ENCODE assay signal across 12 mouse cellular contexts in the genomic region with DNA sequence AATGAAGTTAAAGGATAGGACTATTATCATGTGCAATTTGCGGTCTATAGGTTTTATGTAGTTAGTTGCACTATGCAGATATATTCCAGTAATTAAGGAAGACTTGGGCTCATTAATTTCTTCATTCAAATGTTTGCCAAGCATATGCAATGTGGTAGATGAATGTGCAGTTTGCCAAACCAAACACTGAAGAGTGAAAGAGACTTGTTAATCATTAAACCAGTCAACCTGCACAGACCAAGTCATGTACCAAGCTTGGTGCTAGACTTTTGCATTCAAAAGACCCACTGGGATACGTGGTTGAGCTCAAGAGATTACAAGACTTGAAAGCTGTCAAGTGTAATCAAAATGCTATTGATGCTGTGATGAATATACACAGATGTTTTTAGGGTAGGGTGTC. TPM values are rescaled to one million over a fixed set of nuclear protein-coding genes. Genes with fewer than 3 reads are reported as not detected.
A peak's percentile ranks its signal among the peaks of the same experiment; 100 is the strongest.
DNase-seq lines count a peak whose midpoint lies in the region; ATAC-seq and TF ChIP-seq lines count a peak whose summit lies in the region.
"Had no signal": no experiment of that assay in that cellular context is flagged by ENCODE, and none has a peak within 500 bp of the region (broad histone marks: within the 10 kb centered on the region; RNA-seq: fewer than 3 reads in every experiment).

No protein-coding gene starts in this region.

- H3K4me1 ChIP-seq in hindbrain, embryonic 10.5 days (replicated peaks) = peaks cover 5% of the 10 kb centered on the region; the same call in 1 of the 2 replicates
- H3K4me1 ChIP-seq in hindbrain, embryonic 12.5 days = no peaks in the 10 kb centered on the region
- H3K4me1 ChIP-seq in megakaryocyte, embryonic 14.5 days = peaks cover 47% of the 10 kb centered on the region
- no peaks in the 10 kb centered on the region for H3K4me1 ChIP-seq in intestine, postnatal 0 days (replicated peaks; ENCODE audit: control insufficient read depth, insufficient read depth, low read length)
- no peaks in the 10 kb centered on the region for H3K4me1 ChIP-seq in stomach, embryonic 14.5 days (ENCODE audit: control insufficient read depth, insufficient read depth, low read length)

- H3K27ac ChIP-seq in hindbrain, embryonic 10.5 days = peak overlapping the region; percentile 98; the same call in 1 of the 2 replicates
- H3K27ac ChIP-seq in hindbrain, embryonic 12.5 days = no peak overlapping the region
- H3K27ac ChIP-seq in intestine, postnatal 0 days (ENCODE audit: low read depth, low read length) = peak overlapping the region; percentile 96; the same call in 1 of the 2 replicates
- H3K27ac ChIP-seq in stomach, embryonic 14.5 days (ENCODE audit: low read length) = peak overlapping the region; percentile 93; the same call in 1 of the 2 replicates

- H3K9ac ChIP-seq in hindbrain, embryonic 12.5 days = no peak overlapping the region
- H3K9ac ChIP-seq in intestine, postnatal 0 days (ENCODE audit: low read depth, low read length) = no peak overlapping the region
- no peak overlapping the region for H3K9ac ChIP-seq in stomach, embryonic 14.5 days (replicated peaks; ENCODE audit: low read depth, low read length)

- no peak for ATAC-seq in hindbrain, embryonic 12.5 days (ENCODE audit: low FRiP score)
- ATAC-seq in megakaryocyte, adult 5-6 weeks (ENCODE audit: poor library complexity, severe bottlenecking) = no peak
- ATAC-seq in intestine, postnatal 0 days = no peak
- ATAC-seq in stomach, embryonic 14.5 days (ENCODE audit: insufficient number of reproducible peaks, insufficient read depth, low FRiP score, low read depth) = peak; percentile 15; the same call in 1 of the 2 replicates

- no peaks in the 10 kb centered on the region for H3K9me3 ChIP-seq in hindbrain, embryonic 10.5 days
- H3K9me3 ChIP-seq in hindbrain, embryonic 12.5 days (replicated peaks) = no peaks in the 10 kb centered on the region
- no peaks in the 10 kb centered on the region for H3K9me3 ChIP-seq in megakaryocyte, embryonic 14.5 days
- H3K9me3 ChIP-seq in intestine, postnatal 0 days (ENCODE audit: control insufficient read depth) = no peaks in the 10 kb centered on the region
- no peaks in the 10 kb centered on the region for H3K9me3 ChIP-seq in stomach, embryonic 14.5 days (ENCODE audit: control insufficient read depth, low read depth, low read length)

- H3K27me3 ChIP-seq in hindbrain, embryonic 10.5 days (ENCODE audit: insufficient read depth, poor library complexity, severe bottlenecking) = peaks cover 7% of the 10 kb centered on the region; the same call in 1 of the 2 replicates
- no peaks in the 10 kb centered on the region for H3K27me3 ChIP-seq in hindbrain, embryonic 12.5 days
- no peaks in the 10 kb centered on the region for H3K27me3 ChIP-seq in megakaryocyte, embryonic 14.5 days (replicated peaks)
- no peaks in the 10 kb centered on the region for H3K27me3 ChIP-seq in intestine, postnatal 0 days (replicated peaks; ENCODE audit: control insufficient read depth, insufficient read depth, low read length)
- no peaks in the 10 kb centered on the region for H3K27me3 ChIP-seq in stomach, embryonic 14.5 days (ENCODE audit: control insufficient read depth, insufficient read depth, low read length)

- no peak overlapping the region for H3K4me2 ChIP-seq in hindbrain, embryonic 12.5 days (replicated peaks)
- H3K4me2 ChIP-seq in intestine, postnatal 0 days (replicated peaks; ENCODE audit: low read depth) = peak overlapping the region; percentile 54
- peak overlapping the region; percentile 15; the same call in 1 of the 2 replicates for H3K4me2 ChIP-seq in stomach, embryonic 14.5 days (replicated peaks; ENCODE audit: low read depth, low read length)

- TF ChIP-seq CTCF in intestine, postnatal 0 days (IDR thresholded peaks at IDR 0.05; ENCODE audit: low read depth) = no peak

- H3K36me3 ChIP-seq in hindbrain, embryonic 10.5 days = no peaks in the 10 kb centered on the region
- H3K36me3 ChIP-seq in hindbrain, embryonic 12.5 days = no peaks in the 10 kb centered on the region
- H3K36me3 ChIP-seq in megakaryocyte, embryonic 14.5 days (replicated peaks; ENCODE audit: low read length) = peaks cover 29% of the 10 kb centered on the region
- peaks cover 8% of the 10 kb centered on the region; the same call in 1 of the 2 replicates for H3K36me3 ChIP-seq in intestine, postnatal 0 days (ENCODE audit: control insufficient read depth, insufficient read depth)
- no peaks in the 10 kb centered on the region for H3K36me3 ChIP-seq in stomach, embryonic 14.5 days (ENCODE audit: control insufficient read depth, insufficient read depth, low read length)

- WGBS in hindbrain, embryonic 10.5 days = 75% methylated on average over 2 of the region's 2 CpGs
- WGBS in hindbrain, embryonic 12.5 days = 72% methylated on average over 2 of the region's 2 CpGs
- WGBS in intestine, postnatal 0 days = 51% methylated on average over 2 of the region's 2 CpGs
- 63% methylated on average over 2 of the region's 2 CpGs for WGBS in stomach, embryonic 14.5 days

- H3K4me3 ChIP-seq in hindbrain, embryonic 10.5 days = no peak overlapping the region
- no peak overlapping the region for H3K4me3 ChIP-seq in hindbrain, embryonic 12.5 days
- peak overlapping the region; percentile 46 for H3K4me3 ChIP-seq in megakaryocyte, embryonic 14.5 days (replicated peaks)
- peak overlapping the region; percentile 69; the same call in 1 of the 2 replicates for H3K4me3 ChIP-seq in intestine, postnatal 0 days (ENCODE audit: low read depth, low read length)
- H3K4me3 ChIP-seq in stomach, embryonic 14.5 days (ENCODE audit: low read depth, low read length) = peak overlapping the region; percentile 53; the same call in 1 of the 2 replicates

- no peak for DNase-seq in hindbrain, embryonic 10.5 days (ENCODE audit: low spot score)
- DNase-seq in layer of hippocampus, postnatal 10 days (ENCODE audit: low spot score in 2 of 2) = no peak
- no peak for DNase-seq in right cerebral cortex, postnatal 10 days (ENCODE audit: low spot score in 2 of 2)

RNA-seq across cellular contexts. Expression of gene Pex7, which starts 0.6 kb away (rescaled TPM):
- 31.7 and 33.0 TPM in 2 replicates for polyA plus RNA-seq in hindbrain, embryonic 10.5 days (2016; fragmentation: Nextera tagmentation; extraction: Ambion mirVana)
- polyA plus RNA-seq in hindbrain, embryonic 12.5 days (2016; fragmentation: Nextera tagmentation; extraction: Ambion mirVana) = 29.3 and 30.1 TPM in 2 replicates
- polyA plus RNA-seq in megakaryocyte, embryonic 14.5 days (2012; ENCODE audit: insufficient read depth, low replicate concordance) = 8.1 TPM in 1 of 2 replicates, not detected in the other
- total RNA-seq in megakaryocyte, adult 5-6 weeks (2015) = 36.0 and 47.6 TPM in 2 replicates
- 13.5 and 19.5 TPM in 2 replicates for total RNA-seq in megakaryocyte, adult 5-6 weeks (2017)
- 61.7 and 63.8 TPM in 2 replicates for polyA plus RNA-seq in intestine, postnatal 0 days (2015; fragmentation: Nextera tagmentation; extraction: Ambion mirVana)
- 34.8 and 37.3 TPM in 2 replicates for polyA plus RNA-seq in stomach, embryonic 14.5 days (2014; fragmentation: Nextera tagmentation; extraction: Ambion mirVana)
- total RNA-seq in layer of hippocampus, postnatal 10 days (2021) = 10 to 100 TPM; 23.5 to 26.5 TPM

RNA-seq across cellular contexts. Expression of gene Map3k5, which starts 26.2 kb away (rescaled TPM):
- 0.46 and 0.55 TPM in 2 replicates for polyA plus RNA-seq in hindbrain, embryonic 10.5 days (2016; fragmentation: Nextera tagmentation; extraction: Ambion mirVana)
- 1.3 TPM in 2 replicates for polyA plus RNA-seq in hindbrain, embryonic 12.5 days (2016; fragmentation: Nextera tagmentation; extraction: Ambion mirVana)
- 1.2 and 1.3 TPM in 2 replicates for polyA plus RNA-seq in megakaryocyte, embryonic 14.5 days (2012; ENCODE audit: insufficient read depth, low replicate concordance)
- 25.4 and 37.0 TPM in 2 replicates for total RNA-seq in megakaryocyte, adult 5-6 weeks (2015)
- total RNA-seq in megakaryocyte, adult 5-6 weeks (2017) = 36.7 and 42.4 TPM in 2 replicates
- 1.5 and 1.8 TPM in 2 replicates for polyA plus RNA-seq in intestine, postnatal 0 days (2015; fragmentation: Nextera tagmentation; extraction: Ambion mirVana)
- polyA plus RNA-seq in stomach, embryonic 14.5 days (2014; fragmentation: Nextera tagmentation; extraction: Ambion mirVana) = 4.6 and 5.0 TPM in 2 replicates
- 10 to 100 TPM; 18.6 to 19.0 TPM for total RNA-seq in layer of hippocampus, postnatal 10 days (2021)

RNA-seq across cellular contexts. Expression of gene Slc35d3, which starts 56.8 kb away (rescaled TPM):
- 0.71 and 0.78 TPM in 2 replicates for polyA plus RNA-seq in hindbrain, embryonic 10.5 days (2016; fragmentation: Nextera tagmentation; extraction: Ambion mirVana)
- polyA plus RNA-seq in hindbrain, embryonic 12.5 days (2016; fragmentation: Nextera tagmentation; extraction: Ambion mirVana) = 0.79 and 0.93 TPM in 2 replicates
- 97.6 and 235 TPM in 2 replicates for polyA plus RNA-seq in megakaryocyte, embryonic 14.5 days (2012; ENCODE audit: insufficient read depth, low replicate concordance)
- total RNA-seq in megakaryocyte, adult 5-6 weeks (2015) = not detected in 2 replicates
- total RNA-seq in megakaryocyte, adult 5-6 weeks (2017) = 0.07 and 0.24 TPM in 2 replicates
- polyA plus RNA-seq in intestine, postnatal 0 days (2015; fragmentation: Nextera tagmentation; extraction: Ambion mirVana) = 0.58 and 0.61 TPM in 2 replicates
- polyA plus RNA-seq in stomach, embryonic 14.5 days (2014; fragmentation: Nextera tagmentation; extraction: Ambion mirVana) = 0.14 and 0.21 TPM in 2 replicates
- under 1 TPM; 0.49 to 0.53 TPM for total RNA-seq in layer of hippocampus, postnatal 10 days (2021)
- total RNA-seq: gastrocnemius, postnatal 14 days; heart, postnatal 36 days; neutrophil, adult 5-6 weeks had no signal
- polyA plus RNA-seq: testis, adult 2 months had no signal

Comparison
In these comparisons a context has a peak if more than half of its experiments do, and no peak if none do; other contexts are left out.
1. H3K4me3 ChIP-seq: peak in megakaryocyte, embryonic 14.5 days (single experiment), intestine, postnatal 0 days (single experiment) and stomach, embryonic 14.5 days (single experiment); none in hindbrain, embryonic 10.5 days (single experiment) and hindbrain, embryonic 12.5 days (single experiment).
2. RNA of gene Slc35d3, which starts 56.8 kb away (polyA plus RNA-seq): 97.6 to 235 TPM in megakaryocyte, embryonic 14.5 days; 0.79 to 0.93 TPM in hindbrain, embryonic 12.5 days, 0.71 to 0.78 TPM in hindbrain, embryonic 10.5 days, 0.58 to 0.61 TPM in intestine, postnatal 0 days and 0.14 to 0.21 TPM in stomach, embryonic 14.5 days; every median in the first group is over 10 times any median in the second.